ENCODE assay signal across 30 mouse cellular contexts in genomic region chr15:85537151-85537550, GRCm38 (mm10). TPM values are rescaled to one million over a fixed set of nuclear protein-coding genes. Genes with fewer than 3 reads are reported as not detected.
DNase-seq lines count a peak whose midpoint lies in the region; ATAC-seq and TF ChIP-seq lines count a peak whose summit lies in the region.
"Had no signal": no experiment of that assay in that cellular context is flagged by ENCODE, and none has a peak within 500 bp of the region (broad histone marks: within the 10 kb centered on the region; RNA-seq: fewer than 3 reads in every experiment).

No protein-coding gene starts in this region.

- no peaks in the 10 kb centered on the region for H3K36me3 ChIP-seq in kidney, adult 2 months (ENCODE audit: control insufficient read depth, insufficient read depth, low read length)
- H3K36me3 ChIP-seq in kidney, embryonic 14.5 days (ENCODE audit: control insufficient read depth, insufficient read depth, low read length), result no peaks in the 10 kb centered on the region; the same call in 1 of the 2 replicates
- no peaks in the 10 kb centered on the region for H3K36me3 ChIP-seq in kidney, postnatal 0 days (ENCODE audit: insufficient read depth, low read length)
- no peaks in the 10 kb centered on the region for H3K36me3 ChIP-seq in E14TG2a.4 (ENCODE audit: insufficient read depth, low read length)
- H3K36me3 ChIP-seq: G1E; heart, embryonic 12.5 days; heart, embryonic 15.5 days; hindbrain, embryonic 13.5 days had no signal

- TF ChIP-seq CTCF in kidney, adult 2 months (conservative IDR thresholded peaks at IDR 0.05; ENCODE audit: insufficient read depth, insufficient read length, low read depth, low read length), result no peak
- TF ChIP-seq CTCF in kidney, postnatal 0 days (IDR thresholded peaks at IDR 0.05; ENCODE audit: low read depth), result no peak
- TF ChIP-seq CTCF in E14TG2a.4 (conservative IDR thresholded peaks at IDR 0.05; ENCODE audit: low read length), result no peak

- DNase-seq in kidney, adult 2 months, result no peak
- DNase-seq in kidney, postnatal 0 days (ENCODE audit: low spot score), result no peak
- no peak for DNase-seq in kidney, postnatal 14 days
- peak; percentile 39 for DNase-seq in ES-CJ7 (ENCODE audit: low read depth, low spot score)
- DNase-seq in lung, postnatal 36 days, result no peak
- DNase-seq in spleen, postnatal 36 days (ENCODE audit: low spot score in 2 of 2), result no peak
- DNase-seq: adrenal gland, postnatal 10 days; adrenal gland, postnatal 36 days; B cell, adult 2 months; cerebellum, adult 18-20 months; cerebellum, adult 9-10 months; cerebellum, postnatal 14 days; gastrocnemius, postnatal 25 days; heart, adult 18-20 months; heart, postnatal 10 days; heart, postnatal 36 days had no signal

- 0 out of 2 replicates have a peak overlapping the region, but pooled peaks have one; percentile 41 for H3K27ac ChIP-seq in kidney, adult 2 months (ENCODE audit: insufficient read depth, low read depth, low read length)
- H3K27ac ChIP-seq in kidney, embryonic 14.5 days (ENCODE audit: low read depth, low read length), result no peak overlapping the region
- peak overlapping the region; percentile 67; the same call in 1 of the 2 replicates for H3K27ac ChIP-seq in kidney, postnatal 0 days
- H3K27ac ChIP-seq: heart, embryonic 15.5 days had no signal

- no peak for ATAC-seq in kidney, embryonic 14.5 days (ENCODE audit: low FRiP score, low TSS enrichment)
- ATAC-seq in kidney, postnatal 0 days (replicated peaks; ENCODE audit: low FRiP score, low read depth), result no peak
- ATAC-seq: forebrain, embryonic 14.5 days; hindbrain, embryonic 16.5 days; Patski had no signal

- WGBS in kidney, adult 2 months, result 86% methylated on average over 25 of the region's 25 CpGs
- 90% methylated on average over 25 of the region's 25 CpGs for WGBS in kidney, embryonic 14.5 days
- 84% methylated on average over 25 of the region's 25 CpGs for WGBS in kidney, postnatal 0 days

- no peak overlapping the region for H3K9ac ChIP-seq in kidney, embryonic 14.5 days (ENCODE audit: low read depth, low read length)
- no peak overlapping the region for H3K9ac ChIP-seq in kidney, postnatal 0 days (ENCODE audit: low read depth, low read length)
- H3K9ac ChIP-seq: heart, embryonic 12.5 days; heart, embryonic 15.5 days; hindbrain, embryonic 13.5 days had no signal

- H3K27me3 ChIP-seq in kidney, adult 2 months (replicated peaks; ENCODE audit: control insufficient read depth, insufficient read depth, low read length), result no peaks in the 10 kb centered on the region
- H3K27me3 ChIP-seq in kidney, embryonic 14.5 days (ENCODE audit: control insufficient read depth, insufficient read depth, low read length), result no peaks in the 10 kb centered on the region
- no peaks in the 10 kb centered on the region for H3K27me3 ChIP-seq in kidney, postnatal 0 days (ENCODE audit: insufficient read depth, low read length)
- peaks cover 95% of the 10 kb centered on the region for H3K27me3 ChIP-seq in E14TG2a.4 (ENCODE audit: insufficient read depth, low read length)
- H3K27me3 ChIP-seq: hindbrain, embryonic 13.5 days; Patski had no signal

- TF ChIP-seq POLR2A in kidney, adult 2 months (IDR thresholded peaks at IDR 0.05; ENCODE audit: low read depth, low read length), result no peak

- H3K4me1 ChIP-seq in kidney, adult 2 months (ENCODE audit: control insufficient read depth, insufficient read depth, low read length), result no peaks in the 10 kb centered on the region
- H3K4me1 ChIP-seq in kidney, embryonic 14.5 days (ENCODE audit: control insufficient read depth, insufficient read depth, low read length), result peaks cover 19% of the 10 kb centered on the region; the same call in 1 of the 2 replicates
- H3K4me1 ChIP-seq in kidney, postnatal 0 days (replicated peaks; ENCODE audit: insufficient read depth, low read length), result peaks cover 9% of the 10 kb centered on the region; the same call in 1 of the 2 replicates
- H3K4me1 ChIP-seq in E14TG2a.4 (replicated peaks; ENCODE audit: low read depth, low read length), result peaks cover 45% of the 10 kb centered on the region

- no peaks in the 10 kb centered on the region for H3K9me3 ChIP-seq in kidney, embryonic 14.5 days (ENCODE audit: control insufficient read depth, low read length)
- H3K9me3 ChIP-seq in kidney, postnatal 0 days (replicated peaks; ENCODE audit: low read length), result no peaks in the 10 kb centered on the region
- no peaks in the 10 kb centered on the region for H3K9me3 ChIP-seq in E14TG2a.4 (ENCODE audit: low read length)
- H3K9me3 ChIP-seq: G1E; heart, embryonic 12.5 days; heart, embryonic 15.5 days; hindbrain, embryonic 10.5 days; hindbrain, embryonic 13.5 days had no signal

- no peak overlapping the region for H3K4me2 ChIP-seq in kidney, embryonic 14.5 days (replicated peaks; ENCODE audit: low read depth, low read length)
- no peak overlapping the region for H3K4me2 ChIP-seq in kidney, postnatal 0 days (ENCODE audit: low read length)
- H3K4me2 ChIP-seq: heart, embryonic 12.5 days; heart, embryonic 15.5 days; hindbrain, embryonic 13.5 days had no signal

- no peak overlapping the region for H3K4me3 ChIP-seq in kidney, adult 2 months (ENCODE audit: insufficient read depth, low read depth, low read length)
- H3K4me3 ChIP-seq in kidney, embryonic 14.5 days (ENCODE audit: low read length), result no peak overlapping the region
- H3K4me3 ChIP-seq in kidney, postnatal 0 days (replicated peaks; ENCODE audit: low read depth, low read length), result no peak overlapping the region
- H3K4me3 ChIP-seq in E14TG2a.4 (replicated peaks; ENCODE audit: low read length), result peak overlapping the region; percentile 48; the same call in 1 of the 2 replicates
- H3K4me3 ChIP-seq: heart, embryonic 12.5 days; heart, embryonic 15.5 days; hindbrain, embryonic 10.5 days; hindbrain, embryonic 13.5 days had no signal

RNA-seq across cellular contexts. Expression of gene 7530416G11Rik, which starts 34.1 kb away (rescaled TPM):
- not detected in 2 replicates for polyA plus RNA-seq in kidney, adult 2 months (2012; rRNA removed)
- polyA plus RNA-seq in kidney, embryonic 14.5 days (2014; fragmentation: Nextera tagmentation; extraction: Ambion mirVana), result not detected in 2 replicates
- polyA plus RNA-seq in kidney, postnatal 0 days (2015; fragmentation: Nextera tagmentation; extraction: Ambion mirVana), result not detected in 2 replicates
- polyA plus RNA-seq: embryonic facial prominence, embryonic 11.5 days; embryonic facial prominence, embryonic 14.5 days; forebrain, embryonic 11.5 days; forebrain, embryonic 14.5 days; G1E; gonadal fat pad, adult 2 months; heart, embryonic 12.5 days; heart, embryonic 15.5 days; hindbrain, embryonic 10.5 days; hindbrain, embryonic 13.5 days; hindbrain, embryonic 16.5 days; Patski had no signal

RNA-seq across cellular contexts. Expression of gene Wnt7b, which starts 45.1 kb away (rescaled TPM):
- 12.8 and 14.2 TPM in 2 replicates for polyA plus RNA-seq in kidney, adult 2 months (2012; rRNA removed)
- polyA plus RNA-seq in kidney, embryonic 14.5 days (2014; fragmentation: Nextera tagmentation; extraction: Ambion mirVana), result 10.8 and 15.1 TPM in 2 replicates
- 24.9 and 26.3 TPM in 2 replicates for polyA plus RNA-seq in kidney, postnatal 0 days (2015; fragmentation: Nextera tagmentation; extraction: Ambion mirVana)
- polyA plus RNA-seq: G1E had no signal
